Mouse (Mus musculus): ENCODE data around the gene Cd79b. TPM values are rescaled to one million over a fixed set of nuclear protein-coding genes. Genes with fewer than 3 reads are reported as not detected.

The Cd79b gene
- polyA plus RNA-seq, 1 experiment from 2014 or later: 2.0 TPM

- WGBS: 63% methylated on average over 8 of the region's 8 CpGs
- H3K36me3 ChIP-seq: peaks cover 53% of the 10 kb centered on the region
- peak; percentile 29 for DNase-seq (ENCODE audit: low spot score)
- H3K27me3 ChIP-seq (ENCODE audit: insufficient read depth, poor library complexity, severe bottlenecking): no peaks in the 10 kb centered on the region
- H3K9me3 ChIP-seq: no peaks in the 10 kb centered on the region
- peak overlapping the region; percentile 84 for H3K27ac ChIP-seq
- H3K4me3 ChIP-seq: peak overlapping the region; percentile 28
- peaks cover 55% of the 10 kb centered on the region for H3K4me1 ChIP-seq (replicated peaks)
These were observed 46.1 kb downstream of the Cd79b start for GRCm38 (mm10) chr11:106268326-106269059.

GRCm38 (mm10) chr11:106267871-106268270 lies 46.7 kb downstream of the Cd79b start:
- no peak for DNase-seq (ENCODE audit: low spot score)
- H3K4me1 ChIP-seq (replicated peaks): peaks cover 49% of the 10 kb centered on the region
- H3K27me3 ChIP-seq (ENCODE audit: insufficient read depth, poor library complexity, severe bottlenecking): no peaks in the 10 kb centered on the region
- H3K27ac ChIP-seq: peak overlapping the region; percentile 84
- H3K4me3 ChIP-seq: no peak overlapping the region
- 62% methylated on average over 5 of the region's 5 CpGs for WGBS
- peaks cover 59% of the 10 kb centered on the region for H3K36me3 ChIP-seq
- H3K9me3 ChIP-seq: no peaks in the 10 kb centered on the region

GRCm38 (mm10) chr11:106267311-106267852 lies 47.2 kb downstream of the Cd79b start:
- no peak overlapping the region; the same call in 1 of the 2 replicates for H3K4me3 ChIP-seq
- WGBS: 77% methylated on average over 15 of the region's 15 CpGs
- no peak for DNase-seq (ENCODE audit: low spot score)

GRCm38 (mm10) chr11:106266431-106266830 lies 48.1 kb downstream of the Cd79b start:
- H3K9me3 ChIP-seq: no peaks in the 10 kb centered on the region
- no peak for DNase-seq (ENCODE audit: low spot score)
- H3K27ac ChIP-seq: no peak overlapping the region
- H3K4me1 ChIP-seq (replicated peaks): peaks cover 41% of the 10 kb centered on the region
- H3K4me3 ChIP-seq: no peak overlapping the region
- peaks cover 73% of the 10 kb centered on the region for H3K36me3 ChIP-seq
- no peaks in the 10 kb centered on the region for H3K27me3 ChIP-seq (ENCODE audit: insufficient read depth, poor library complexity, severe bottlenecking)
- WGBS: 92% methylated on average over 10 of the region's 10 CpGs

More at GRCm38 (mm10) chr11:106267311-106267852, 47.2 kb downstream of the Cd79b start:
- Histone ChIP-seq H3K27ac (peak overlapping the region; percentile 84), H3K27me3 (ENCODE audit: insufficient read depth, poor library complexity, severe bottlenecking) (no peaks in the 10 kb centered on the region), H3K9me3 (no peaks in the 10 kb centered on the region), H3K36me3 (peaks cover 64% of the 10 kb centered on the region), H3K4me1 (replicated peaks) (peaks cover 49% of the 10 kb centered on the region)

GRCm38 (mm10) chr11:106265570-106265969 lies 49.0 kb downstream of the Cd79b start:
- no peaks in the 10 kb centered on the region for H3K27me3 ChIP-seq (ENCODE audit: insufficient read depth, poor library complexity, severe bottlenecking)
- no peak overlapping the region for H3K27ac ChIP-seq
- peaks cover 32% of the 10 kb centered on the region for H3K4me1 ChIP-seq (replicated peaks)
- H3K9me3 ChIP-seq: no peaks in the 10 kb centered on the region
- H3K36me3 ChIP-seq: peaks cover 81% of the 10 kb centered on the region
- no peak for DNase-seq (ENCODE audit: low spot score)
- H3K4me3 ChIP-seq: no peak overlapping the region
- 94% methylated on average over 4 of the region's 4 CpGs for WGBS

- no peaks in the 10 kb centered on the region for H3K27me3 ChIP-seq (ENCODE audit: insufficient read depth, poor library complexity, severe bottlenecking)
- H3K36me3 ChIP-seq: peaks cover 82% of the 10 kb centered on the region
- no peak overlapping the region for H3K27ac ChIP-seq
- WGBS: 95% methylated on average over 15 of the region's 15 CpGs
- H3K9me3 ChIP-seq: no peaks in the 10 kb centered on the region
- peaks cover 26% of the 10 kb centered on the region for H3K4me1 ChIP-seq (replicated peaks)
- DNase-seq (ENCODE audit: low spot score): no peak
- H3K4me3 ChIP-seq: no peak overlapping the region
These were observed 49.6 kb downstream of the Cd79b start for GRCm38 (mm10) chr11:106264988-106265387.

- H3K27ac ChIP-seq: no peak overlapping the region
- H3K4me1 ChIP-seq (replicated peaks): peaks cover 21% of the 10 kb centered on the region
- no peak overlapping the region for H3K4me3 ChIP-seq
- H3K36me3 ChIP-seq: peaks cover 92% of the 10 kb centered on the region
- no peaks in the 10 kb centered on the region for H3K9me3 ChIP-seq
- WGBS: 94% methylated on average over 9 of the region's 9 CpGs
- no peaks in the 10 kb centered on the region for H3K27me3 ChIP-seq (ENCODE audit: insufficient read depth, poor library complexity, severe bottlenecking)
- no peak for DNase-seq (ENCODE audit: low spot score)
These were observed 50.6 kb downstream of the Cd79b start for GRCm38 (mm10) chr11:106263963-106264362.

Other genes starting within 250 kb of the Cd79b start
- 10.4 and 14.0 TPM in 2 replicates for gene Taco1, start 248.7 kb downstream of the Cd79b start, polyA plus RNA-seq (2016; fragmentation: Nextera tagmentation; extraction: Ambion mirVana)
- 21.7 and 23.5 TPM in 2 replicates for gene Map3k3, start 230.1 kb downstream of the Cd79b start, polyA plus RNA-seq (2016; fragmentation: Nextera tagmentation; extraction: Ambion mirVana)
- gene Gm10840, start 153.9 kb downstream of the Cd79b start, polyA plus RNA-seq (2016; fragmentation: Nextera tagmentation; extraction: Ambion mirVana): 0.67 TPM in 1 of 2 replicates, not detected in the other
- gene Limd2, start 153.9 kb downstream of the Cd79b start, polyA plus RNA-seq (2016; fragmentation: Nextera tagmentation; extraction: Ambion mirVana): 366 and 418 TPM in 2 replicates
- 37.8 and 46.0 TPM in 2 replicates for gene Strada, start 112.6 kb downstream of the Cd79b start, polyA plus RNA-seq (2016; fragmentation: Nextera tagmentation; extraction: Ambion mirVana)
- gene Ccdc47, start 98.4 kb downstream of the Cd79b start, polyA plus RNA-seq (2016; fragmentation: Nextera tagmentation; extraction: Ambion mirVana): 57.7 and 69.0 TPM in 2 replicates
- gene Ddx42, start 97.8 kb downstream of the Cd79b start, polyA plus RNA-seq (2016; fragmentation: Nextera tagmentation; extraction: Ambion mirVana): 85.6 and 98.1 TPM in 2 replicates
- 52.6 and 78.7 TPM in 2 replicates for gene Ftsj3, start 58.7 kb downstream of the Cd79b start, polyA plus RNA-seq (2016; fragmentation: Nextera tagmentation; extraction: Ambion mirVana)
- 371 and 420 TPM in 2 replicates for gene Psmc5, start 58.6 kb downstream of the Cd79b start, polyA plus RNA-seq (2016; fragmentation: Nextera tagmentation; extraction: Ambion mirVana)
- 24.9 and 27.3 TPM in 2 replicates for gene Smarcd2, start 41.8 kb downstream of the Cd79b start, polyA plus RNA-seq (2016; fragmentation: Nextera tagmentation; extraction: Ambion mirVana)
- gene Tcam1, start 38.1 kb downstream of the Cd79b start, polyA plus RNA-seq (2016; fragmentation: Nextera tagmentation; extraction: Ambion mirVana): 0.12 and 0.25 TPM in 2 replicates
- gene Gh, start 12.9 kb downstream of the Cd79b start, polyA plus RNA-seq (2016; fragmentation: Nextera tagmentation; extraction: Ambion mirVana): not detected in 2 replicates
- gene Scn4a, start 38.5 kb upstream of the Cd79b start, polyA plus RNA-seq (2016; fragmentation: Nextera tagmentation; extraction: Ambion mirVana): 0.05 TPM in 2 replicates
- not detected in 2 replicates for gene Prr29, start 50.7 kb upstream of the Cd79b start, polyA plus RNA-seq (2016; fragmentation: Nextera tagmentation; extraction: Ambion mirVana)
- 16.9 and 17.2 TPM in 2 replicates for gene Icam2, start 73.3 kb upstream of the Cd79b start, polyA plus RNA-seq (2016; fragmentation: Nextera tagmentation; extraction: Ambion mirVana)
- 6.3 and 7.1 TPM in 2 replicates for gene Ern1, start 173.1 kb upstream of the Cd79b start, polyA plus RNA-seq (2016; fragmentation: Nextera tagmentation; extraction: Ambion mirVana)

Measured in hindbrain, embryonic 10.5 days (tissue).